Mouse (Mus musculus) frontal cortex, adult (tissue): ENCODE measurements around the gene Slc24a3.

Source experiments
- ATAC-seq: cut with Nextera tagmentation; 2 replicates; pipeline ENCODE4 v1.9.2; 2017; ENCODE audit warnings: mild to moderate bottlenecking, moderate library complexity, mixed read lengths; ENCODE audit not compliant: low TSS enrichment

Slc24a3 gene

GRCm38 (mm10) chr2:145434068-145434467 lies 266.5 kb downstream of the Slc24a3 start:
- no peak for ATAC-seq

GRCm38 (mm10) chr2:145438336-145438735 lies 270.8 kb downstream of the Slc24a3 start:
- no peak for ATAC-seq

DNA sequence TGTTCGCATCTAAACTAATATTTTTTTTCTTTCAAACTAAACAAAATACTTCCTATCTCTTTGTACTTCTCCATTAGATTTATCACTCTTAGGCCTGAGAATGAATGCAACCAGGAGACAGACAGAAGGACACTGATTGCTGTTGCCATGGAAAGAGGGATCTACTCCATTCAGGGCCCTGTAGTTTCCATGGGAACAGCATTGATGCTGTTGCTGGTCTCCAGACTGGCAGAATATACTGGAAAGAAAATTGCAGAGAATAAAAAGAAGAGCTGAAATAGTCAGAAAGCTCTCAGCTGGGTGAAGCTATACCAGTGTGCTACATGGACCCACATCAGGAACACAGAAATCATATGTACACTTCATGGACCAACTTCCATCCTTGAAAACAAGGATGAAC lies 272.2 kb downstream of the Slc24a3 start:
- ATAC-seq: peak; percentile 62; the same call in 1 of the 2 replicates

GRCm38 (mm10) chr2:145457106-145457747 lies 289.7 kb downstream of the Slc24a3 start:
- ATAC-seq: no peak

- ATAC-seq: no peak
Measured at GRCm38 (mm10) chr2:145460854-145461423, 293.4 kb downstream of the Slc24a3 start.

GRCm38 (mm10) chr2:145462253-145462652 lies 294.7 kb downstream of the Slc24a3 start:
- ATAC-seq: no peak

GRCm38 (mm10) chr2:145468701-145469325 lies 301.3 kb downstream of the Slc24a3 start:
- no peak for ATAC-seq

- peak; percentile 96 for ATAC-seq
Measured at GRCm38 (mm10) chr2:145477484-145477883, 309.9 kb downstream of the Slc24a3 start.

GRCm38 (mm10) chr2:145479676-145480075 lies 312.1 kb downstream of the Slc24a3 start:
- ATAC-seq: no peak

DNA sequence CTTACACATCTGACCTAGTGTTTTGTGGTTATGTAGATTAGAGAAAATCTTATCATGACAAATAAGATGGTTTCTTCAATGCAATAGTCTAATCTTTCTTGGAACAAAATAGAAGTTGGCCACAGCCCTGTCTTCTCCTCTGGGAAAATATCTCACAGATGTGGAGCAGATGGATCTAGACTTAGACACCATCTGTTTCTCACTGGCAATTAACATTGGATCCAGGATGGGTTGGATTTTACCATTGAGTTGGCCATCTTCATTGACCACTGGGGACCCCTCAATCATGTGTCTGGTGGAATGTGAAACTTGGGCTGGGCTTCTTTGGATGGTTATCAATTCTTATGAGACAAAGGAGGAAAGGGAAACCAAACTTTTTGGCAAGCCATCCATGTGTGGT lies 332.7 kb downstream of the Slc24a3 start:
- no peak for ATAC-seq

DNA sequence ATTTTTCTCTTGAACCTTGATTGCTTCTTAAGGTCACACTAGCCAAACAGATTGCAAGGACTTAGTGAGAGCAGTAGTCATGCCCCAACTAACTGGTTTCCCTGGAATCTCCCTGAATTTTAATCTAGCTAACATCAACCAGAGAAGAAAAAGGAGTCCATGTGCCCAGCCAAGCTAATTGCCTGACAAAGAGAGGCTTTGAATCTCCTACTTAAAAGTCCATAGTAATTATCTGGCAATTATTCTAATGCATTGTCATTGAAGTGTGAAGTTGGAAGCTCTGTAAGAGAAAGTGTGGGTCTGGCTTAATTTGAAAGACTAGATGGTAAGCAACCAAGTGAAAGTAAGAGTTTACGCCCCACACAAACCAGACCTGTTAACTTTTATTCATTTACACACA lies 333.9 kb downstream of the Slc24a3 start:
- ATAC-seq: no peak; the same call in 1 of the 2 replicates

- no peak for ATAC-seq
Measured at GRCm38 (mm10) chr2:145507702-145508101, 340.1 kb downstream of the Slc24a3 start.

- ATAC-seq: no peak
Measured at GRCm38 (mm10) chr2:145510650-145511225, 343.2 kb downstream of the Slc24a3 start.

DNA sequence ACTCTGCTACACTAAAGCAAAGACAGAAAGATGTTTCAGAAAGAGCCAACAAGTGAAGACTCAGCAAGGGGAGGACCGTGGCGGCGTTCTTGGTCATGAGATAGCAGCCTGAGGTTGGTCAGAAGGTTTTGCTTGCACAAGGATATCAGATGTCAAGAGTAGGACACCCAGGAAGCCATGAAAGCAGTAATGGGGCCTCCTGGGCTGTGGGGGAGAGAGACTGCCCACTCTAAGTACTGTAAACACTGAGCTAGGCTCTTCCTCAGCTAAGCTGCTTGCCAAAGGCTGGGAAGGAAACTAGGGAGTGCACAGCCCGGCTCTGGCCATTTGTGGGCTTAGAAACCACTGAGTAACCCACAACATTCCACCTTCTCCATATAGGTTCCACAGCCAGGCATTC lies 348.4 kb downstream of the Slc24a3 start:
- no peak for ATAC-seq

- peak; percentile 89 for ATAC-seq
Measured at GRCm38 (mm10) chr2:145517346-145517745, 349.8 kb downstream of the Slc24a3 start.

DNA sequence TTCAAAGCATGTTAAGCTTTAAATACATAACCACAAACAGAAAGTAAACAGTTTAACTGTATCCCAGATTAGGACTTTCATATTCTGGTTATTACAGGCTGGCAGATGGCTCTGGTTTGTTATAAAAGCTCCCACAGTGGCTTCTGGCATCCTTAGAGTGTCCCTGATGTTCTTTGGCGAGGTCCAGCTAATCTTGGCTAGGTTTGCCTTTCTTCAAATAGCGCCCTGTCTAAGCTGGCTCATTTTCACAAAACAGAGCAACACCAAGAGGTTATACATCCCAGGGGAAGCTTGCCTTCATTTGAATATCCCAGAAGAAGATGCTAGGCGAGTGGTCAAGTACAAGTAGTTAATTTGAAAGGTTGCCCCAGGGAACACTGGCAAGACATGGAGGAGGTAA lies 354.5 kb downstream of the Slc24a3 start:
- ATAC-seq: no peak

DNA sequence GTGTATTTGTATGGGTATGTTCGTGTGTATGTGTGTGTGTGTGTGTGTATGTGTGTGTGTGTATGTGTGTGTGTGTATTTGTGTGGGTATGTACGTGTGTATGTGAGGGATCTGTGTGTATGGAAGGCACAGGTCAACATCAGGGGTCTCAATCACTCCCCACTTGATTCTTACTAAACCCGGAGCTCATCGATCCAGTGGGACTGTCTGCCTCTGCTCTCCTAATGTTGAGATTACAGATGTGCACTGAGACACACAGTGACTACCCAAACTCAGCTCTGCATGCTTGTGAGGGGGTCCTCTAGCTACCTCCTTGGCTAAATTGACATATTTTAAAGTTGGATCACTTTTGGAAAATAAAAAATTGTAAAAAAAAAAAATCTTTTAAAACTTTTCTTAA lies 355.8 kb downstream of the Slc24a3 start:
- no peak for ATAC-seq

DNA sequence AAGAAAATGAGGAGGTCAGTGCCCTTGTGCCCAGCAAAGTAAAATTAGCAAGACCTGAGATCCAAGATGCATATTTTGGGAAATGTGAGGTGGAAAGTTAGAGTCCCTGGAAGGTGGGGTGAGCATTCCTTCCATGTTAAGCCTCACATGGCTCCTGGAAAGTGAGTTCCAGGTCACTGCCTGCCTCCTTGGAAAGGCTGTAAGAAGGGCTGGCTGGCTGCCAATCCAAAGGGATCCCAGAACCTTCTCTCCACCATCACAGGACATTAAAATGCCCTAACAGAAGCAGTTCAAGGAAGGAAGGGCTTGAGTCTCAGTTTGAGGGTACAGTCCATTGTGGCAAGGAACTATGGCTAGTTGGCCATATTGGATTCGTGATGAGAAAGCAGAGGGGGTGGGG lies 359.6 kb downstream of the Slc24a3 start:
- ATAC-seq: no peak

- ATAC-seq: peak; percentile 86
Measured at GRCm38 (mm10) chr2:145530941-145531353, 363.4 kb downstream of the Slc24a3 start.

DNA sequence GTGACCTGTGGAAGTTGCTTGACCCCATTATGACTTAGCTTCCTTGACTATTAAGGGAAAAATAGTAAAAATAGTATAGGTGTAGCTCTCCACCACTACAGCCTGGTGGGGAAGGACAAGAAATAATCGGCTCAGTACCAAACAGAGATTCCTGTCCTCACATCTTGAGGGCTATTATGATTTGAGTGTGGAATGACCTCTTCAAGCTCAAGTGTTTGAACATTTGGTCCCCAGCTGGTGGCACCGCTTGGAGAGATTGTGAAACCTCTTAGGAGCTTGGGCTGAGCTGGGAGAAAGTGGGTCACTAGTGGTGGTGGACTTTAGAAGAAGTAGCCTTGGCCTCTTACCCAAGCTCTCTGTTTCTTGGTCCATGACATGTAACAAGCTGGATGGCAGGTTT lies 365.5 kb downstream of the Slc24a3 start:
- ATAC-seq: no peak

GRCm38 (mm10) chr2:145535307-145535706 lies 367.8 kb downstream of the Slc24a3 start:
- no peak for ATAC-seq

DNA sequence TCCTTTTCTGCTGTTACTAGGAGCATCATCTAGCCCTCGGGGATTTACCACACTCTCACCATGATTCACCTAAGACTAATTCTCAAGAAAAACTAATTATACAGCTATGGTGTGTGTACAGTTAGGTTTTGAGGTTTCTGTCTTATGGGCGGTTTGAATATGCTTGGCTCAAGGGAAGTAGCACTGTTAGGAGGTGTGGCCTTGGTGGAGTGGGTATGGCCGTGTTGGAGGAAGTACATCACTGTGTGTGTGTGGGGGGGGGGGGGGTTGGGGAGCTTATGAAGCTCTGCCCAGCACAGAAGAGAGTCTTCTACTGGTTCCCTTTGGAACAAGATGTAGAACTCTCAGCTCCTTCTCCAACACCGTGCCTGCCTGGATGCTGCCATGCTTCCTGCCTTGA lies 368.2 kb downstream of the Slc24a3 start:
- ATAC-seq: no peak

DNA sequence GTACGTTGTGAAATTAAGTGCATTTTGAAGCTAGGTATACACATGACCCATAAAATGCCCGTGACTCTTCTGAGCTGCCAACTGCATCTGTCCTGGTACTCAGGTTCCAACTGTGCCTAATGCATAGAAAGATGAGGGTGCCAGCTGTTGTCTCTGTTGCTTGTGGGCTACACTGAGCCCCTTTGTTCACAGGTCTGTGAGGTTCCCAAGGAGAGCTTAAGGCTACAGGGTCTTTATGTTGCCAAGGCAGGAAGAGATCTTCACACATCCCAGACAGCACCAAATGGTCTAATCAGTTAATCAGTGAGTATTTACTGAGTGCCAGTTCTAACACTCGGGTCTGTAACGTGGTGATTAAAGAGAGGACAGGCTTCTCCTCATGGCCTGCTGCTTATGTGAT lies 369.4 kb downstream of the Slc24a3 start:
- ATAC-seq: no peak
